Mouse (Mus musculus) hindbrain, embryonic 16.5 days (tissue): Measurements from ENCODE around the gene Gatad2a. TPM values are rescaled to one million over a fixed set of nuclear protein-coding genes. Genes with fewer than 3 reads are reported as not detected.

Source experiments
- ATAC-seq: fragments of 200-750 bp; cut with Nextera tagmentation; 2 replicates; pipeline ENCODE4 v1.8.0; 2017; ENCODE audit warnings: moderate TSS enrichment, moderate library complexity
- H3K27ac ChIP-seq: fragments of 300-500 bp; sonication (generic); 2 replicates; pipeline ENCODE4 v1.5.1; 2014; ENCODE audit warnings: low read depth, mild to moderate bottlenecking, control low read depth, low read length, moderate library complexity
- H3K27me3 ChIP-seq: fragments of 300-500 bp; sonication (generic); replicated peaks from 2 replicates; pipeline ENCODE4 v1.6.1; 2014; ENCODE audit warnings: low read length; ENCODE audit not compliant: control insufficient read depth, insufficient read depth
- H3K36me3 ChIP-seq: fragments of 300-500 bp; sonication (generic); 2 replicates; pipeline ENCODE4 v1.6.1; 2014; ENCODE audit warnings: mild to moderate bottlenecking, low read length, moderate library complexity, mixed read lengths; ENCODE audit not compliant: control insufficient read depth, insufficient read depth
- H3K4me1 ChIP-seq: fragments of 300-500 bp; sonication (generic); 2 replicates; pipeline ENCODE4 v1.6.1; 2014; ENCODE audit warnings: low read depth, low read length; ENCODE audit not compliant: control insufficient read depth, insufficient read depth
- H3K4me2 ChIP-seq: fragments of 300-500 bp; sonication (generic); 2 replicates; pipeline ENCODE4 v1.6.1; 2014; ENCODE audit warnings: mild to moderate bottlenecking, low read length, control low read depth, moderate library complexity
- H3K4me3 ChIP-seq: fragments of 300-500 bp; sonication (generic); 2 replicates; pipeline ENCODE4 v1.5.1; 2014; ENCODE audit warnings: mild to moderate bottlenecking, low read length, control low read depth, moderate library complexity
- H3K9ac ChIP-seq: fragments of 300-500 bp; sonication (generic); 2 replicates; pipeline ENCODE4 v1.6.1; 2014; ENCODE audit warnings: low read depth, mild to moderate bottlenecking, control low read depth, low read length, moderate library complexity
- H3K9me3 ChIP-seq: fragments of 300-500 bp; sonication (generic); 2 replicates; pipeline ENCODE4 v1.6.1; 2014; ENCODE audit warnings: mild to moderate bottlenecking, low read length, moderate library complexity; ENCODE audit not compliant: control insufficient read depth
- WGBS: fragments of 180-500 bp; shearing (Covaris S2); extraction: QIAGEN DNeasy Blood & Tissue Kit; methylation state at CpG from one replicate; pipeline ENCODE4 v1.1.7; 2014; 5-methylcytosine and 5-hydroxymethylcytosine counted together
- polyA plus RNA-seq: library from polyadenylated mRNA; unstranded; fragments of >200 nt; fragmentation: Nextera tagmentation; extraction: Ambion mirVana; gene quantifications from 2 replicates; pipeline ENCODE4 v1.2.1, GENCODE M21; 2015

Gene Gatad2a
- polyA plus RNA-seq, 1 experiment from 2014 or later = 13.9 TPM

DNA sequence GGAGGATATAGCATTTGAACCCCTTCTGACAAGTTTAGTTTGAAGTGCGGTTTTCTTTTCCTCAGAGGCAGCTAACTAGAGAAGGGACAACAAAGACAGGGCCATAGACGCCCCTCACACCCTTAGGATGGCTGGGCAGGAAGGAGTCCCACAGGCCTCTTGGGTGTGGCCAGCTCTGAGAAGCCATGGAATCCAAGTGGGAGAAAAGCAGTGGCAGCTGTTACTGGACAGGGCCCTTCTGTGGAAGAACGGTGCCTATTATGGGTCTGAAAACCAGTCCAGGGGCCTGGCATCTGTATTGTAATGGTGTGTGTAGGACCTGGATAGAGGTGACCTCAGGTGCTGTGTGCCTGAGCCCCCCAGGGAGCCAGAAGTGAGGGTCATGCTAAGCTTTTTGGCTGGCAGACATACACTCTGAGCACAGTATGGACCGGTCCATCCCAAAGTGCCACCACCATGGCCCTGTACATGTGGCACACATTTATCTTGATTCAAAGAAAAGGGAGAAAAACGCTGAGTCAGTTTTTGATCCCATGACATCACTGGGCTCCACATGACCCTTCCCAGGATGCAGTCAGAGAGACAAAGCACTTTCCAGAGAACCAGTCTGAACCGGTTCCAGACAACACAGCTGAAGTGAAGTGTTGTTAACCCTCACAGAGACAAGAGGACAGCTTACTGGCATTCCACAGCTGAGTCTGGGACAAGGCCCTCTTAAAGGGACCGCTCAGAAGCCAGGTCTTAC, 60.0 kb downstream of the Gatad2a start:
- Histone ChIP-seq H3K9me3 (no peaks in the 10 kb centered on the region), H3K4me1 (no peaks in the 10 kb centered on the region), H3K27me3 (no peaks in the 10 kb centered on the region), H3K4me3 (no peak overlapping the region), H3K36me3 (peaks cover 5% of the 10 kb centered on the region; the same call in 1 of the 2 replicates), H3K27ac (peak overlapping the region; percentile 35; the same call in 1 of the 2 replicates), H3K4me2 (no peak overlapping the region), H3K9ac (no peak overlapping the region)
- 65% methylated on average over 7 of the region's 7 CpGs for WGBS
- ATAC-seq = peak; percentile 81

DNA sequence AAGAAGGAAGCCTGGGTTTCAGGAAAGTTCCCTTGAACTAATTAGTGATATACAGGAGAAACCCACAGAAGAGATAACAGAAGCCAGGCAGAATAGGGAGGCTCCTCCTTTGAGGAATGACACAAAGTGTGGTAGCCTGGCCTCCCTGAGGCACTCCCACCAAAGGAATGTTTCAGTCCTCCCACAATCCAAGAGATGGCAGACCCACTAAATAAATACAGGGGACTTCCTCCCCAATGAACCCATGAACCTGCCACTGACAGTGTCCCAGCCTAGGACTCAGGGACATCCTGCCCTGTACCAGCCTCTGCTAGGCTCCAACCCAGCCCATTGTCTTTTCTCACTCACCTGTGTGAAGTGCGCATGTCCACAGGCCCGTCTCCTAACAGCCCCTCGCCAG, 60.8 kb downstream of the Gatad2a start:
- Histone ChIP-seq H3K4me2 (no peak overlapping the region), H3K9ac (no peak overlapping the region; the same call in 1 of the 2 replicates), H3K9me3 (no peaks in the 10 kb centered on the region), H3K4me1 (no peaks in the 10 kb centered on the region), H3K36me3 (peaks cover 5% of the 10 kb centered on the region; the same call in 1 of the 2 replicates), H3K27ac (no peak overlapping the region), H3K27me3 (no peaks in the 10 kb centered on the region), H3K4me3 (no peak overlapping the region)
- ATAC-seq = no peak
- WGBS = 95% methylated on average over 3 of the region's 3 CpGs

DNA sequence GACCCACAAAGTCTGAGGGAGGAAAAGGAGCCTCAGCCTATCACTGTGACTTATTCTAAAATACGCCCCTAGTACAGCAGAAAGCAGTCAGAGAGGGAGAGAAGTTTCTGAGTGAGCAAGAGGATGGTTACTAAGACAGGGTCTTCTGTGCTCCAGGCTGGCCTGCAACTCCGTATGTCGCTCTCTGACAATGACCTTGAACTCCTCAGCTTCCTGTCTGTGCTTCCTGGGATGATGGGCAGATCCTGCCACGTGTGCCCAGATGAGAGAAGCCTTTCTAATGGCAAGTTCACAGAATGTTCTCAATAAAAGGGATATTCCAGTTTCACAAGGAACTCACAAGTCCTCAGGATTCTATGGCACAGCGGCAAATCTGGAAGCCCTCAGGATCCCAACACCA, 61.6 kb downstream of the Gatad2a start:
- Histone ChIP-seq H3K27me3 (no peaks in the 10 kb centered on the region), H3K9ac (no peak overlapping the region), H3K9me3 (no peaks in the 10 kb centered on the region), H3K27ac (no peak overlapping the region), H3K4me1 (no peaks in the 10 kb centered on the region), H3K4me2 (no peak overlapping the region), H3K36me3 (peaks cover 5% of the 10 kb centered on the region; the same call in 1 of the 2 replicates), H3K4me3 (no peak overlapping the region)
- ATAC-seq = no peak
- 94% methylated on average over 5 of the region's 5 CpGs for WGBS

DNA sequence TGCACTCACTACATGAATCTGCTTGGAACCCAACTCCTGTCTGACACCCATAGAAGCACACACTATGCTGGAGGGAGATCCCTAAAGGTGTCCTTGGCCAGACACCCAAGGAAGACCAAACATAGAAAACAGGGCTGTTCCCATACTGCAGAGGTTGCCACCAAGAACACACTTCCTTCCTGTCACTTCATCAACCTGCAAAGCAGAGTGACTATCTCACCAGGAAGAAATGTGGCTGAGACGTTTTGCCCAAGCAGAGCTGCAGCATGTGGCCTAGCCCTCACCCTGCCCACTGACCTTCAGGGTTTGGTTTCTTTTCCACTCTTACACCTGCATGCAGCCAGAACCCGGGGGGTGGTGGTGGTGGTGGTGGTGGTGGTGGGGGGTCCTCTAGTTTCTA, 62.4 kb downstream of the Gatad2a start:
- WGBS = 85% methylated on average over 2 of the region's 2 CpGs
- H3K9me3 ChIP-seq = no peaks in the 10 kb centered on the region
- no peaks in the 10 kb centered on the region for H3K4me1 ChIP-seq
- peaks cover 5% of the 10 kb centered on the region; the same call in 1 of the 2 replicates for H3K36me3 ChIP-seq
- no peak overlapping the region for H3K4me3 ChIP-seq
- H3K9ac ChIP-seq = no peak overlapping the region
- H3K4me2 ChIP-seq = no peak overlapping the region
- no peak for ATAC-seq
- no peak overlapping the region for H3K27ac ChIP-seq
- H3K27me3 ChIP-seq = no peaks in the 10 kb centered on the region

DNA sequence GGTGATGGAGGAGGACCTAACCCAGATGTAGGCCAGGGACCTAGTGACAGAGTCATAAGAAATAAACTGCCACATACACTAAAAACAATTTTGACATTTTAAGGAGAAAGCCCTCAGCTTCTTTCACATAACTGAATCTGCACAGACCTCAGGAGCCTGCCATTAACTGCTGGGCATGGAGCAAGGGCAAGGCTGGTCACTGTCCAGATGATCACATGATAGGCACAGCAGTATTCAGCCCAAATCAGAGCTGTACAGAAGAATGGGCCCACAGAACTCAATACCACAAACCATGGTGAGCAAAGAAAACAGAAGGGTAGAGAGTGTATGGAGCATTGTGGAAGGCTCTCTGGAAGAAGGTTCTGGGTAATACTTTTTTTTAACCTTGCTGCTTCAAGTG, 69.3 kb downstream of the Gatad2a start:
- H3K4me1 ChIP-seq = no peaks in the 10 kb centered on the region
- H3K9ac ChIP-seq = no peak overlapping the region
- H3K4me3 ChIP-seq = no peak overlapping the region
- no peak for ATAC-seq
- H3K36me3 ChIP-seq = no peaks in the 10 kb centered on the region; the same call in 1 of the 2 replicates
- H3K4me2 ChIP-seq = no peak overlapping the region
- H3K27ac ChIP-seq = no peak overlapping the region
- H3K27me3 ChIP-seq = no peaks in the 10 kb centered on the region
- H3K9me3 ChIP-seq = no peaks in the 10 kb centered on the region

GRCm38 (mm10) chr8:69923986-69924385, 72.2 kb downstream of the Gatad2a start:
- no peaks in the 10 kb centered on the region for H3K27me3 ChIP-seq
- ATAC-seq = no peak
- no peak overlapping the region for H3K4me2 ChIP-seq
- H3K36me3 ChIP-seq = no peaks in the 10 kb centered on the region; the same call in 1 of the 2 replicates
- H3K9ac ChIP-seq = no peak overlapping the region
- peaks cover 11% of the 10 kb centered on the region for H3K4me1 ChIP-seq
- H3K4me3 ChIP-seq = no peak overlapping the region
- no peaks in the 10 kb centered on the region for H3K9me3 ChIP-seq
- WGBS = 89% methylated on average over 1 of the region's 1 CpGs
- H3K27ac ChIP-seq = no peak overlapping the region

- H3K36me3 ChIP-seq = peaks cover 4% of the 10 kb centered on the region; the same call in 1 of the 2 replicates
- no peak overlapping the region for H3K4me2 ChIP-seq
- H3K9ac ChIP-seq = no peak overlapping the region; the same call in 1 of the 2 replicates
- WGBS = 85% methylated on average over 2 of the region's 2 CpGs
- no peak for ATAC-seq
- H3K27ac ChIP-seq = no peak overlapping the region; the same call in 1 of the 2 replicates
- no peaks in the 10 kb centered on the region for H3K9me3 ChIP-seq
- peaks cover 11% of the 10 kb centered on the region for H3K4me1 ChIP-seq
- H3K4me3 ChIP-seq = no peak overlapping the region
- no peaks in the 10 kb centered on the region for H3K27me3 ChIP-seq
Observed at GRCm38 (mm10) chr8:69921141-69921540, 75.0 kb downstream of the Gatad2a start.

DNA sequence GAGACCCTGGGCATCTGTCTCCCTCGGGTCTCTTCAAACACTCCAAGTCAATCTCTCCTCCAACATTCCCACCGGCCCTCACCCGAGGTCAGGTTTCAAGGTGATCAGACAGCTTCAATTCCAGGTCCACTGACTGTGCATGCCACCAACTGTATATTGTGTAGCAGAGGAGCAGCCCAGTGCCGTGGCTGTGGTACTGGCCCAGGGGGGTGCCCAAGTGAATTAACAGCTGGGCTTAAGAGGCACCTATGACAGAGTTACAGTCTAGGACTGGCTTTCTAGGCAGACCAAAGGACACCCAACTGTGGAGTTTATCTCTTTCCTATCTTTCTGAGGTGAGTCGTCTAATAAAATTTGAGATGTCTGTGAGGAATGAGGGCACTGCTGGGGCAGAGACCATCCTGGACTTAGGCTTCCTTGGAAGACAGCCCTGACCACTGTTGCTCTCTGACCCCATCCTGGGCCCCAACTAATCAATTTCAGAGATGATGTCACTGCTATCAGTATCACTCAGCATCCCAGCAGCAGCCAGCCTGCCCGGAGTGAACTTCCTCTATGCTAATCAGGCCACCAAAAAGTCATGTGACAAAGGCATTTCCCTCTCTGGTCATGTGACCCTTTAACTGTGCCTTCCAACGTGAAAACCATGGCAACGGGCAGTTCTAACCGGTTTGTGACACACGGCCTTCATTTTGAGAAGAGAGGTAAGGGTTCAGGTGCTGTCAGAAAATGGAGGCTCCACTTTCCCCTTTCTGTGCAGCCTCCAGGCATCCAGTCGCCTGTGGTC, 76.1 kb downstream of the Gatad2a start:
- 48% methylated on average over 11 of the region's 11 CpGs for WGBS

GRCm38 (mm10) chr8:69919010-69919409, 77.2 kb downstream of the Gatad2a start:
- H3K9me3 ChIP-seq = no peaks in the 10 kb centered on the region
- H3K27me3 ChIP-seq = no peaks in the 10 kb centered on the region
- H3K4me3 ChIP-seq = no peak overlapping the region
- WGBS = 75% methylated on average over 1 of the region's 1 CpGs
- H3K4me1 ChIP-seq = peaks cover 11% of the 10 kb centered on the region
- no peak overlapping the region for H3K27ac ChIP-seq
- peaks cover 4% of the 10 kb centered on the region; the same call in 1 of the 2 replicates for H3K36me3 ChIP-seq
- no peak overlapping the region for H3K9ac ChIP-seq
- peak; percentile 76 for ATAC-seq
- no peak overlapping the region for H3K4me2 ChIP-seq

More for the DNA sequence above, 76.1 kb downstream of the Gatad2a start:
- peak; percentile 56 for ATAC-seq
- H3K4me2 ChIP-seq = no peak overlapping the region
- H3K9ac ChIP-seq = peak overlapping the region; percentile 19; the same call in 1 of the 2 replicates
- peak overlapping the region; percentile 42 for H3K27ac ChIP-seq
- H3K27me3 ChIP-seq = no peaks in the 10 kb centered on the region
- peaks cover 11% of the 10 kb centered on the region for H3K4me1 ChIP-seq
- no peak overlapping the region for H3K4me3 ChIP-seq
- H3K9me3 ChIP-seq = no peaks in the 10 kb centered on the region
- H3K36me3 ChIP-seq = 0 out of 2 replicates have a peak, but pooled peaks cover 4% of the 10 kb centered on the region
